Mouse (Mus musculus) bone marrow macrophage, adult 2 months (primary cell): ENCODE measurements at regions not wholly inside any gene's neighbourhood (a gene's known extent, or its start where the extent isn't known, plus 50 kb on each side); places are given as distances from the start of the nearest gene placed in this dataset.

ENCODE experiments used
- CTCF ChIP-seq: IDR thresholded peaks from 2 replicates; pipeline ENCODE4 v1.5.1; 2012; ENCODE audit warnings: low read depth, mild to moderate bottlenecking, low read length, moderate library complexity
- POLR2A ChIP-seq: IDR thresholded peaks from 2 replicates; pipeline ENCODE4 v1.6.1; 2012; ENCODE audit warnings: mild to moderate bottlenecking, low read depth, low read length, borderline replicate concordance

- TF ChIP-seq POLR2A (no peak), CTCF (no peak)
Observed at GRCm38 (mm10) chr3:38042614-38043013, 318.3 kb upstream of the Gm5148 start.
